Mouse (Mus musculus): ENCODE measurements around the gene Timm8b.

GRCm38 (mm10) chr9:50596973-50597372 lies 6.7 kb upstream of the Timm8b start:
- TF ChIP-seq EP300 (IDR thresholded peaks at IDR 0.05; ENCODE audit: insufficient read depth, low read depth, low read length): no peak
- no peak for TF ChIP-seq CTCF (IDR thresholded peaks at IDR 0.05; ENCODE audit: low read depth, low read length)
- no peak for TF ChIP-seq POLR2A (IDR thresholded peaks at IDR 0.05; ENCODE audit: insufficient read depth, low read length)
